Mouse (Mus musculus) megakaryocyte, embryonic 14.5 days (primary cell): Measurements from ENCODE around the gene Antxr1.

ENCODE experiments used
- FLI1 ChIP-seq: IDR thresholded peaks from 2 replicates; pipeline ENCODE4 v1.6.1; 2012; ENCODE audit warnings: low read length, inconsistent platforms, mixed read lengths
- GATA1 ChIP-seq: IDR thresholded peaks from 3 replicates; pipeline ENCODE4 v1.6.1; 2012; ENCODE audit warnings: mixed read lengths, low read length, inconsistent platforms, borderline replicate concordance

GRCm38 (mm10) chr6:87123406-87123805 is 212.2 kb downstream of the Antxr1 start:
- TF ChIP-seq GATA1, result no peak
- TF ChIP-seq FLI1, result no peak
